Mouse (Mus musculus) kidney, adult 2 months (tissue): ENCODE data around the gene Sec62.

Source experiments
- CTCF ChIP-seq: fragments of 200-500 bp; conservative IDR thresholded peaks from 2 replicates; pipeline ENCODE4 v1.5.1; 2011; ENCODE audit warnings: low read depth, mild to moderate bottlenecking, control low read depth, low read length, moderate library complexity, mixed read lengths; ENCODE audit not compliant: insufficient read depth, insufficient read length
- POLR2A ChIP-seq: fragments of 200-500 bp; IDR thresholded peaks from one replicate; pipeline ENCODE4 v1.6.1; 2011; ENCODE audit warnings: low read depth, low read length, control low read depth

DNA sequence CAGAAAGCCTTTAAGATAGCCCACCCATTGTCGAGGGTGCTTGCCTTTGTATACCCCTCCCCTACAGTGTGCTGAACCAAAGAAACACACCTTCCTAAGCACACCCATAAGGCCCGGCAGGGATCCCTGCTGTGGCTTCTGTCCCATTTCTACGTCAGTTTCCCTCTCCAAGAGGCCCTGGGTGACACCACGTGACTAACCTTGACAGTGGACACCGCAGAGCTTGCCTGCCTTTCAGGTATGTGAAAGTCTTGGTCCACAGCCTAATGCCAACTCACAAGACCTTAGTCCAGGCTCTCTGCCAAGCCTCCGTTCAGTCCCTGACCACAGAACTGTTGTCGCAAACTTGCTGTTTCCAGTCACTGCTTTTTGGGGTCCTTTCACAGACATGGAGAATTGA lies 26.5 kb upstream of the Sec62 start:
- TF ChIP-seq POLR2A, result no peak
- TF ChIP-seq CTCF, result no peak
